Mouse (Mus musculus) hindlimb bud, embryonic 11.5 days (tissue): Measurements from ENCODE around the gene Ern1.

Experiments
- DNase-seq: peaks from one replicate; pipeline ENCODE4 v3.0.0-alpha.2; 2012; ENCODE audit warnings: low read depth, low spot score; ENCODE audit errors: extremely low spot score

The Ern1 gene

GRCm38 (mm10) chr11:106351941-106352340, 135.7 kb downstream of the Ern1 start:
- DNase-seq, result no peak

GRCm38 (mm10) chr11:106351253-106351652, 136.4 kb downstream of the Ern1 start:
- no peak for DNase-seq

GRCm38 (mm10) chr11:106350853-106351252, 136.8 kb downstream of the Ern1 start:
- no peak for DNase-seq

- DNase-seq, result no peak
Observed at GRCm38 (mm10) chr11:106349772-106350171, 137.9 kb downstream of the Ern1 start.

GRCm38 (mm10) chr11:106344910-106345309, 142.7 kb downstream of the Ern1 start:
- no peak for DNase-seq
